Mouse (Mus musculus) midbrain, embryonic 13.5 days (tissue): Measurements from ENCODE around the gene Spryd3. TPM values are rescaled to one million over a fixed set of nuclear protein-coding genes. Genes with fewer than 3 reads are reported as not detected.
A peak's percentile ranks its signal among the peaks of the same experiment; 100 is the strongest.

Experiments used
- ATAC-seq: fragments of 200-750 bp; cut with Nextera tagmentation; 2 replicates; pipeline ENCODE4 v1.8.0; 2017; ENCODE audit warnings: mild to moderate bottlenecking, moderate TSS enrichment, moderate library complexity
- H3K27ac ChIP-seq: fragments of 300-500 bp; sonication (generic); 2 replicates; pipeline ENCODE4 v1.5.1; 2015; ENCODE audit warnings: inconsistent platforms, mild to moderate bottlenecking, moderate library complexity
- H3K27me3 ChIP-seq: fragments of 300-500 bp; sonication (generic); 2 replicates; pipeline ENCODE4 v1.6.1; 2015; ENCODE audit warnings: mild to moderate bottlenecking, inconsistent platforms
- H3K36me3 ChIP-seq: fragments of 300-500 bp; sonication (generic); 2 replicates; pipeline ENCODE4 v1.6.1; 2015; ENCODE audit warnings: mild to moderate bottlenecking, inconsistent platforms
- H3K4me1 ChIP-seq: fragments of 300-500 bp; sonication (generic); replicated peaks from 2 replicates; pipeline ENCODE4 v1.6.1; 2015; ENCODE audit warnings: inconsistent platforms
- H3K4me2 ChIP-seq: fragments of 300-500 bp; sonication (generic); replicated peaks from 2 replicates; pipeline ENCODE4 v1.6.1; 2015; ENCODE audit warnings: moderate library complexity, mild to moderate bottlenecking, inconsistent platforms
- H3K4me3 ChIP-seq: fragments of 300-500 bp; sonication (generic); replicated peaks from 2 replicates; pipeline ENCODE4 v1.5.1; 2015; ENCODE audit warnings: mild to moderate bottlenecking, inconsistent platforms
- H3K9ac ChIP-seq: fragments of 300-500 bp; sonication (generic); replicated peaks from 2 replicates; pipeline ENCODE4 v1.6.1; 2015; ENCODE audit warnings: mild to moderate bottlenecking, inconsistent platforms
- H3K9me3 ChIP-seq: fragments of 300-500 bp; sonication (generic); 2 replicates; pipeline ENCODE4 v1.6.1; 2016; ENCODE audit warnings: mild to moderate bottlenecking, inconsistent platforms
- WGBS: fragments of 180-500 bp; shearing (Covaris S2); methylation state at CpG from one replicate; pipeline ENCODE4 v1.1.7; 2015; 5-methylcytosine and 5-hydroxymethylcytosine counted together
- polyA plus RNA-seq: library from polyadenylated mRNA; unstranded; fragments of >200 nt; fragmentation: Nextera tagmentation; extraction: Ambion mirVana; gene quantifications from 2 replicates; pipeline ENCODE4 v1.2.1, GENCODE M21; 2015

The Spryd3 gene
- polyA plus RNA-seq, 1 experiment from 2014 or later = 38.5 TPM

GRCm38 (mm10) chr15:102145330-102145729, 9.3 kb upstream of the Spryd3 start:
- WGBS = 90% methylated on average over 10 of the region's 10 CpGs
- H3K9me3 ChIP-seq = no peaks in the 10 kb centered on the region
- ATAC-seq = no peak
- no peak overlapping the region for H3K4me3 ChIP-seq
- no peaks in the 10 kb centered on the region for H3K36me3 ChIP-seq
- peaks cover 7% of the 10 kb centered on the region for H3K4me1 ChIP-seq
- H3K9ac ChIP-seq = no peak overlapping the region
- peaks cover 44% of the 10 kb centered on the region for H3K27me3 ChIP-seq
- H3K27ac ChIP-seq = no peak overlapping the region
- no peak overlapping the region for H3K4me2 ChIP-seq

- H3K4me1 ChIP-seq = peaks cover 7% of the 10 kb centered on the region
- 9% methylated on average over 18 of the region's 19 CpGs for WGBS
- no peaks in the 10 kb centered on the region for H3K36me3 ChIP-seq
- H3K9me3 ChIP-seq = no peaks in the 10 kb centered on the region
- H3K4me2 ChIP-seq = peak overlapping the region; percentile 38
- H3K27ac ChIP-seq = no peak overlapping the region
- H3K27me3 ChIP-seq = peaks cover 44% of the 10 kb centered on the region
- no peak for ATAC-seq
- H3K4me3 ChIP-seq = peak overlapping the region; percentile 20
- H3K9ac ChIP-seq = peak overlapping the region; percentile 42
Measured at GRCm38 (mm10) chr15:102144726-102145125, 8.7 kb upstream of the Spryd3 start.

- Histone ChIP-seq H3K9me3 (no peaks in the 10 kb centered on the region), H3K36me3 (no peaks in the 10 kb centered on the region), H3K27ac (no peak within 1 kb of the TSS), H3K27me3 (peaks cover 44% of the 10 kb centered on the region), H3K9ac (peak within 1 kb of the TSS; percentile 42), H3K4me1 (peaks cover 7% of the 10 kb centered on the region), H3K4me2 (peak within 1 kb of the TSS; percentile 38), H3K4me3 (peak within 1 kb of the TSS; percentile 20)
- WGBS = 3% methylated on average over 22 of the region's 22 CpGs
- ATAC-seq = no peak
Measured at GRCm38 (mm10) chr15:102144274-102144711, 8.3 kb upstream of the Spryd3 start, which contains the start of gene Igfbp6. Gene Igfbp6, plus strand, starts transcription at chr15:102144362.

GRCm38 (mm10) chr15:102142914-102143912, 7.2 kb upstream of the Spryd3 start:
- Histone ChIP-seq H3K4me1 (peaks cover 7% of the 10 kb centered on the region), H3K27me3 (peaks cover 44% of the 10 kb centered on the region), H3K9me3 (no peaks in the 10 kb centered on the region), H3K36me3 (no peaks in the 10 kb centered on the region), H3K4me2 (no peak overlapping the region), H3K27ac (no peak overlapping the region), H3K4me3 (no peak overlapping the region), H3K9ac (no peak overlapping the region)
- ATAC-seq = no peak
- WGBS = 56% methylated on average over 23 of the region's 23 CpGs

GRCm38 (mm10) chr15:102141120-102141519, 5.1 kb upstream of the Spryd3 start:
- Histone ChIP-seq H3K4me1 (peaks cover 14% of the 10 kb centered on the region), H3K36me3 (no peaks in the 10 kb centered on the region), H3K27me3 (peaks cover 42% of the 10 kb centered on the region), H3K4me3 (no peak overlapping the region), H3K9ac (no peak overlapping the region), H3K27ac (no peak overlapping the region), H3K9me3 (no peaks in the 10 kb centered on the region), H3K4me2 (no peak overlapping the region)
- 94% methylated on average over 5 of the region's 5 CpGs for WGBS
- no peak for ATAC-seq

- Histone ChIP-seq H3K27ac (peak overlapping the region; percentile 88), H3K9ac (peak overlapping the region; percentile 91), H3K4me2 (peak overlapping the region; percentile 73), H3K27me3 (no peaks in the 10 kb centered on the region), H3K4me1 (peaks cover 20% of the 10 kb centered on the region), H3K36me3 (peaks cover 28% of the 10 kb centered on the region), H3K9me3 (no peaks in the 10 kb centered on the region), H3K4me3 (peak overlapping the region; percentile 79)
- ATAC-seq = peak; percentile 88
- WGBS = 2% methylated on average over 35 of the region's 35 CpGs
Measured at GRCm38 (mm10) chr15:102135522-102136128, 409 bp downstream of the Spryd3 start.

GRCm38 (mm10) chr15:102134709-102135108, 1.3 kb downstream of the Spryd3 start:
- Histone ChIP-seq H3K9me3 (no peaks in the 10 kb centered on the region), H3K27me3 (no peaks in the 10 kb centered on the region), H3K4me2 (peak overlapping the region; percentile 73), H3K4me1 (peaks cover 20% of the 10 kb centered on the region), H3K4me3 (peak overlapping the region; percentile 79), H3K9ac (no peak overlapping the region), H3K27ac (no peak overlapping the region), H3K36me3 (peaks cover 37% of the 10 kb centered on the region)
- 90% methylated on average over 2 of the region's 2 CpGs for WGBS
- no peak for ATAC-seq

GRCm38 (mm10) chr15:102133314-102133713, 2.7 kb downstream of the Spryd3 start:
- 94% methylated on average over 9 of the region's 9 CpGs for WGBS
- Histone ChIP-seq H3K9me3 (no peaks in the 10 kb centered on the region), H3K27ac (no peak overlapping the region), H3K4me1 (peaks cover 20% of the 10 kb centered on the region), H3K9ac (no peak overlapping the region), H3K4me3 (no peak overlapping the region), H3K36me3 (peaks cover 51% of the 10 kb centered on the region), H3K27me3 (no peaks in the 10 kb centered on the region), H3K4me2 (no peak overlapping the region)
- no peak for ATAC-seq

GRCm38 (mm10) chr15:102126303-102126702, 9.7 kb downstream of the Spryd3 start:
- Histone ChIP-seq H3K9ac (no peak overlapping the region), H3K4me2 (no peak overlapping the region), H3K9me3 (no peaks in the 10 kb centered on the region), H3K27me3 (no peaks in the 10 kb centered on the region), H3K4me1 (no peaks in the 10 kb centered on the region), H3K27ac (no peak overlapping the region), H3K4me3 (no peak overlapping the region), H3K36me3 (peaks cover 89% of the 10 kb centered on the region)
- ATAC-seq = no peak
- 91% methylated on average over 2 of the region's 2 CpGs for WGBS

- H3K36me3 ChIP-seq = peaks cover 91% of the 10 kb centered on the region
- 93% methylated on average over 5 of the region's 5 CpGs for WGBS
- H3K4me1 ChIP-seq = peaks cover 9% of the 10 kb centered on the region; the same call in 1 of the 2 replicates
- no peak overlapping the region for H3K4me2 ChIP-seq
- no peak overlapping the region for H3K27ac ChIP-seq
- H3K27me3 ChIP-seq = no peaks in the 10 kb centered on the region
- no peak overlapping the region for H3K4me3 ChIP-seq
- H3K9me3 ChIP-seq = no peaks in the 10 kb centered on the region
- H3K9ac ChIP-seq = no peak overlapping the region
- ATAC-seq = no peak
Measured at GRCm38 (mm10) chr15:102120530-102120929, 15.5 kb downstream of the Spryd3 start.

- H3K9ac ChIP-seq = no peak overlapping the region
- no peak overlapping the region for H3K4me2 ChIP-seq
- H3K27ac ChIP-seq = no peak overlapping the region
- no peak overlapping the region for H3K4me3 ChIP-seq
- H3K9me3 ChIP-seq = no peaks in the 10 kb centered on the region
- no peak for ATAC-seq
- H3K27me3 ChIP-seq = no peaks in the 10 kb centered on the region
- WGBS = 72% methylated on average over 2 of the region's 2 CpGs
- peaks cover 87% of the 10 kb centered on the region for H3K36me3 ChIP-seq
- peaks cover 9% of the 10 kb centered on the region; the same call in 1 of the 2 replicates for H3K4me1 ChIP-seq
Measured at GRCm38 (mm10) chr15:102119831-102120170, 16.2 kb downstream of the Spryd3 start.
